Mouse (Mus musculus): ENCODE measurements at regions not wholly inside any gene's neighbourhood (a gene's known extent, or its start where the extent isn't known, plus 50 kb on each side); places are given as distances from the start of the nearest gene placed in this dataset.

- H3K4me1 ChIP-seq (ENCODE audit: control insufficient read depth, insufficient read depth, low read length), result no peaks in the 10 kb centered on the region
- TF ChIP-seq POLR2A (IDR thresholded peaks at IDR 0.05; ENCODE audit: extremely low read depth, insufficient read depth, low read length) (no peak), CTCF (IDR thresholded peaks at IDR 0.05; ENCODE audit: extremely low read depth, insufficient read depth, low read length) (no peak)
- H3K4me3 ChIP-seq (ENCODE audit: insufficient read depth, low read length), result no peak overlapping the region
- H3K27ac ChIP-seq (ENCODE audit: insufficient read depth, low read length), result no peak overlapping the region
Observed at GRCm38 (mm10) chrX:135075903-135076302, 66.9 kb upstream of the Zmat1 start.

DNA sequence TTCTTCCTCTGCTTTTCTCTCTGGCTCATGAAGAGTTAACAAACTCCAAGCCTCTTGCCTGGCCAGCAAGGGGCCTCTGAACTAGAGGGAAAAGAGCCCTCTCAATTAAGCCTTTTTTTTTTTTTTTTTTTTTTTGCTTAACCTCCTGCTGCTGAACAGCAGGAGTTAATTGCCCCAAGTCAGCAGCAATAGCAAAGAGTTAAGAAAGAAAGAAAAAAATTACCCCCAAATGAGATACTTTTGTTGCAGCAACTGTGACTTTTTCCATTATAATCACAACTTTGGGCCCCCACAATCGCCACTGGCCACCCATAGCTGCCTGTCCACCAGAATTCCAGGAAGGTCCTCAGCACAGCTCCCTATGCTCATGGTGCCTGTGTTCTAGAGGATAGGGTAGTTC, 60.4 kb upstream of the Zmat1 start:
- Histone ChIP-seq H3K4me1 (ENCODE audit: control insufficient read depth, insufficient read depth, low read length) (no peaks in the 10 kb centered on the region), H3K27ac (ENCODE audit: insufficient read depth, low read length) (no peak overlapping the region), H3K4me3 (ENCODE audit: insufficient read depth, low read length) (no peak overlapping the region)
- no peak for TF ChIP-seq CTCF (IDR thresholded peaks at IDR 0.05; ENCODE audit: extremely low read depth, insufficient read depth, low read length)
- TF ChIP-seq POLR2A (IDR thresholded peaks at IDR 0.05; ENCODE audit: extremely low read depth, insufficient read depth, low read length), result no peak

DNA sequence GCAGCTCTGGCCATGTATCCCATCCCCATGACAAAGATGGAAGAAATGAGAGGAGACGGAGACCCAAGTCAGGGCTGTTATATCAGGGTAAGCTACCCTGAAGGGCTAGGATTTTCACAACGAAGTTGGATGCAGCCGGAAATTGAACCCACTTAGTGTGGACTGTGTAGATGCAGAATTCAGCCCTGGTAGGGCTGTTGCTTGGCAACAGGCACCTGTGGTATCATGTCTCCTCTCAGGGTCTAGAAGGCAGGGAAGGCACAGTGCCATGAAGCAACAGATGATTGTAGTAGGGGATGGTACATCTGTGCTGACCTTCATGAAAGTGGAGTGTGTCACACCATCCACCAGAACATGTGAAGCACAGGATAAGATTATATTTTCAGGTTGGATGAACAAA, 51.2 kb upstream of the Zmat1 start:
- TF ChIP-seq POLR2A (IDR thresholded peaks at IDR 0.05; ENCODE audit: extremely low read depth, insufficient read depth, low read length) (no peak), CTCF (IDR thresholded peaks at IDR 0.05; ENCODE audit: extremely low read depth, insufficient read depth, low read length) (no peak)
- Histone ChIP-seq H3K27ac (ENCODE audit: insufficient read depth, low read length) (no peak overlapping the region), H3K4me1 (ENCODE audit: control insufficient read depth, insufficient read depth, low read length) (no peaks in the 10 kb centered on the region), H3K4me3 (ENCODE audit: insufficient read depth, low read length) (no peak overlapping the region)

GRCm38 (mm10) chrX:135058949-135059348, 49.9 kb upstream of the Zmat1 start:
- Histone ChIP-seq H3K27ac (ENCODE audit: insufficient read depth, low read length) (no peak overlapping the region), H3K4me3 (ENCODE audit: insufficient read depth, low read length) (no peak overlapping the region), H3K4me1 (ENCODE audit: control insufficient read depth, insufficient read depth, low read length) (no peaks in the 10 kb centered on the region)
- TF ChIP-seq CTCF (IDR thresholded peaks at IDR 0.05; ENCODE audit: extremely low read depth, insufficient read depth, low read length) (no peak), POLR2A (IDR thresholded peaks at IDR 0.05; ENCODE audit: extremely low read depth, insufficient read depth, low read length) (no peak)
